Mouse (Mus musculus): ENCODE measurements at regions not wholly inside any gene's neighbourhood (a gene's known extent, or its start where the extent isn't known, plus 50 kb on each side); places are given as distances from the start of the nearest gene placed in this dataset.

DNA sequence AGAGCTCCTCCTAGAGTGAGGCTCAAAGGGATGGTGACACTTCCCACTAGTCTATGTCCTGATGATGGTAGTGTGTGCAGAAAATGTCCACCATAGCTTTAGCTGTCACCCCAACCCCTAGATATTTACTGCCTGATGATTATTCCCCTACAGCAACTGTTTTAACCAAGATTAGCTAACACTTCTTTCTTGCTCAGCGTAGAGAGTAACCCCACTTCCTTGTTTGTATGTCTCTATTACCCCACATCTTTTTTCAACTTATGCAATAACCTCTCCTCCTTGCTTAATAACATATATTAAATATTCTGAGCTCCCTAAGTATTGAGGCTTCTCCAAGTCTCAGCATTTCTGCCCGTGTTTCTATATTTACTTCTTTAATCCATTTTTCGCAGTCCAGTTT, 404.2 kb upstream of the Cntn3 start:
- WGBS, result 88% methylated on average over 3 of the region's 3 CpGs
- ATAC-seq (ENCODE audit: low read depth), result no peak
- H3K27ac ChIP-seq (ENCODE audit: low read depth, low read length), result no peak overlapping the region
- H3K9ac ChIP-seq (replicated peaks; ENCODE audit: low read depth, low read length), result no peak overlapping the region
- H3K4me2 ChIP-seq (ENCODE audit: low read depth, low read length), result no peak overlapping the region
- no peaks in the 10 kb centered on the region for H3K27me3 ChIP-seq (ENCODE audit: control insufficient read depth, insufficient read depth, low read length)
- no peaks in the 10 kb centered on the region for H3K9me3 ChIP-seq (ENCODE audit: control insufficient read depth, low read length)
- no peaks in the 10 kb centered on the region for H3K4me1 ChIP-seq (ENCODE audit: control insufficient read depth, insufficient read depth, low read length)
- H3K4me3 ChIP-seq (ENCODE audit: low read depth, low read length), result no peak overlapping the region
- H3K36me3 ChIP-seq (ENCODE audit: control insufficient read depth, insufficient read depth, low read length), result no peaks in the 10 kb centered on the region

DNA sequence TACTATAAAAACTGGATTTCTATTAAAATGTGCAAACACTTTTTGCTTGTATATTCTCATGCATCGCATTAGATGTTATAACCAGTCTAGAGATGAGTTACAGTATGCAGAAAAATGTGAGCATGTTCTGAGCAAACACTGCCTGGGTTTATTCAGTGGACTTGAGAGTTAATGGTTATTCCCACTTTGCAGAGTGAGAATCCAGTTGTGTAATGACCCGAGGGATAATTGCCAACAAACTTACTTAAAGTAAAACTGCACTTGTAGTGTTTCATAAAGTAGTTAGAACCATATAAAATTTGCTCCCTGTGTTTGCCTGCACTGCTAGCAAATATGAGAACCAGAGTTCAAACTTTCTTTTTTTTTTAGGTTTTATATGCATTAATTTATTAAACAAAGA, 450.4 kb upstream of the Cntn3 start:
- H3K27me3 ChIP-seq (ENCODE audit: control insufficient read depth, insufficient read depth, low read length), result no peaks in the 10 kb centered on the region
- no peaks in the 10 kb centered on the region for H3K36me3 ChIP-seq (ENCODE audit: control insufficient read depth, insufficient read depth, low read length)
- WGBS, result 77% methylated on average over 2 of the region's 2 CpGs
- no peaks in the 10 kb centered on the region for H3K4me1 ChIP-seq (ENCODE audit: control insufficient read depth, insufficient read depth, low read length)
- H3K9me3 ChIP-seq (ENCODE audit: control insufficient read depth, low read length), result no peaks in the 10 kb centered on the region
- no peak overlapping the region for H3K9ac ChIP-seq (replicated peaks; ENCODE audit: low read depth, low read length)
- H3K4me2 ChIP-seq (ENCODE audit: low read depth, low read length), result no peak overlapping the region
- no peak for ATAC-seq (ENCODE audit: low read depth)
- H3K27ac ChIP-seq (ENCODE audit: low read depth, low read length), result no peak overlapping the region
- H3K4me3 ChIP-seq (ENCODE audit: low read depth, low read length), result no peak overlapping the region

GRCm38 (mm10) chr6:103024006-103024405, 451.1 kb upstream of the Cntn3 start:
- no peak overlapping the region for H3K4me3 ChIP-seq (ENCODE audit: low read depth, low read length)
- H3K9me3 ChIP-seq (ENCODE audit: control insufficient read depth, low read length), result no peaks in the 10 kb centered on the region
- no peaks in the 10 kb centered on the region for H3K36me3 ChIP-seq (ENCODE audit: control insufficient read depth, insufficient read depth, low read length)
- ATAC-seq (ENCODE audit: low read depth), result no peak
- no peak overlapping the region for H3K27ac ChIP-seq (ENCODE audit: low read depth, low read length)
- 75% methylated on average over 2 of the region's 2 CpGs for WGBS
- H3K4me2 ChIP-seq (ENCODE audit: low read depth, low read length), result no peak overlapping the region
- no peaks in the 10 kb centered on the region for H3K27me3 ChIP-seq (ENCODE audit: control insufficient read depth, insufficient read depth, low read length)
- H3K9ac ChIP-seq (replicated peaks; ENCODE audit: low read depth, low read length), result no peak overlapping the region
- H3K4me1 ChIP-seq (ENCODE audit: control insufficient read depth, insufficient read depth, low read length), result no peaks in the 10 kb centered on the region

GRCm38 (mm10) chr6:103028150-103028549, 455.2 kb upstream of the Cntn3 start:
- no peak overlapping the region for H3K27ac ChIP-seq (ENCODE audit: low read depth, low read length)
- no peaks in the 10 kb centered on the region for H3K4me1 ChIP-seq (ENCODE audit: control insufficient read depth, insufficient read depth, low read length)
- ATAC-seq (ENCODE audit: low read depth), result no peak
- H3K9ac ChIP-seq (replicated peaks; ENCODE audit: low read depth, low read length), result no peak overlapping the region
- 63% methylated on average over 1 of the region's 1 CpGs for WGBS
- H3K4me3 ChIP-seq (ENCODE audit: low read depth, low read length), result no peak overlapping the region
- no peak overlapping the region for H3K4me2 ChIP-seq (ENCODE audit: low read depth, low read length)
- no peaks in the 10 kb centered on the region for H3K27me3 ChIP-seq (ENCODE audit: control insufficient read depth, insufficient read depth, low read length)
- H3K36me3 ChIP-seq (ENCODE audit: control insufficient read depth, insufficient read depth, low read length), result no peaks in the 10 kb centered on the region
- H3K9me3 ChIP-seq (ENCODE audit: control insufficient read depth, low read length), result no peaks in the 10 kb centered on the region

DNA sequence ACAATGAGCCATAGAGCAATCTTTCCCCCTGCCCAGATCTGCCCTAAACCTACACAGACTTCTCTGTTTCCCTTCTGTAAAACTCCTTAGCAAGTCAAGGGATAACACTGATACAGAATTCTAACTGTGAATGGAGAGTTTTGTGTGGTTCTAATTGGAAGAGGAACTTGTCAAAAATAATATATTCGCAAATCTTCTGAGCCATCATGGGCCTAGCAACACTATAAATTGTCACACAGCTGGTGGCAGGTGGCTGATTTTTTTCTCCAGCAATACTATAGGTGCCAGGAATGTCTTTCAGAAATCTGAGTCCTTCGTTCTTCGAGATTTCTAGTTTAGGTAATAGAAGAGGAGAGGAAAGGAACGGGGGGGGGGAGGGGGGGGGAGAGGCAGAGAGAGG, 460.5 kb upstream of the Cntn3 start:
- ATAC-seq (ENCODE audit: low read depth), result no peak
- WGBS, result 68% methylated on average over 3 of the region's 4 CpGs
- Histone ChIP-seq H3K36me3 (ENCODE audit: control insufficient read depth, insufficient read depth, low read length) (no peaks in the 10 kb centered on the region), H3K9me3 (ENCODE audit: control insufficient read depth, low read length) (no peaks in the 10 kb centered on the region), H3K27ac (ENCODE audit: low read depth, low read length) (no peak overlapping the region), H3K27me3 (ENCODE audit: control insufficient read depth, insufficient read depth, low read length) (no peaks in the 10 kb centered on the region), H3K9ac (replicated peaks; ENCODE audit: low read depth, low read length) (no peak overlapping the region), H3K4me2 (ENCODE audit: low read depth, low read length) (no peak overlapping the region), H3K4me3 (ENCODE audit: low read depth, low read length) (no peak overlapping the region), H3K4me1 (ENCODE audit: control insufficient read depth, insufficient read depth, low read length) (no peaks in the 10 kb centered on the region)

GRCm38 (mm10) chr6:103033919-103034318, 461.0 kb upstream of the Cntn3 start:
- 40% methylated on average over 7 of the region's 7 CpGs for WGBS
- Histone ChIP-seq H3K36me3 (ENCODE audit: control insufficient read depth, insufficient read depth, low read length) (no peaks in the 10 kb centered on the region), H3K9me3 (ENCODE audit: control insufficient read depth, low read length) (no peaks in the 10 kb centered on the region), H3K4me3 (ENCODE audit: low read depth, low read length) (no peak overlapping the region), H3K27ac (ENCODE audit: low read depth, low read length) (no peak overlapping the region), H3K4me1 (ENCODE audit: control insufficient read depth, insufficient read depth, low read length) (no peaks in the 10 kb centered on the region), H3K9ac (replicated peaks; ENCODE audit: low read depth, low read length) (no peak overlapping the region), H3K4me2 (ENCODE audit: low read depth, low read length) (no peak overlapping the region), H3K27me3 (ENCODE audit: control insufficient read depth, insufficient read depth, low read length) (no peaks in the 10 kb centered on the region)
- ATAC-seq (ENCODE audit: low read depth), result no peak

DNA sequence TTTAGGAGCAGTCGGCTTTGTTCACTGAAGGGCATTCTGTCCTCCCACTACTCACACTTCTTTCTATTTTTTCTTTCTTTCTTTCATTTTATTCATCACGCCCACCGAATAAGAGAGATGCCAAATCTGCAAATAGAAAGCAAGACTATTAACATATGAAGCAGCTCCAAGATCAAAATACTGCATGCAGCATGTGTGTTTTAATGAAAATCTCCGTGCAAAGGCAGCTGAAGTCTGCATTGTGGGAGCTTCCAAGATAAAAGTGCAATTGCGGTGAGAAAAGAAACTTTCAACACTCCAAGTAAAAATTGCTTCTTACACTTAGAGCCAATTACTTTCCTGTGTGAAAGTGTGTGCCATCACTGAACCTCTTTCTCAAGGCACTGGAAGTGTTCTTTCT, 449.8 kb upstream of the Chl1 start:
- H3K4me2 ChIP-seq (ENCODE audit: low read depth, low read length), result no peak overlapping the region
- 87% methylated on average over 5 of the region's 5 CpGs for WGBS
- no peaks in the 10 kb centered on the region for H3K27me3 ChIP-seq (ENCODE audit: control insufficient read depth, insufficient read depth, low read length)

DNA sequence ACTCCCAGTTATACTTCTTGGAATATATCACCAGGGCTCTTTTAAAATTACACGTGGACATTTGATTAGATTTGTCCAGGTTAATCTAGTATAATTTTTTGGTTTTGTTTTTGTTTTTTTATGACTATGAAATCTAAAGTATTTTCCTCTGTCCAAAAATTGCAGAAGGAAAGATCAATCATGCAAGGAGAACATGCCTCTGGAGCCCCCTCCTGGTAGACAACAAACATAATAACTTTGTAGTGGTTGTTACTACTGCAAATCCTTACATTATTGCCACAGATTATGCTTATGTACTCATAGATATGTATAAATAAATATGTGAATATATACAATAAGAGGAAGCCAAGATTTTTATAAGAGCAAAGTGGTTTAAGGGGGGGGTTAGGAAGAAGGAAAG, 404.2 kb upstream of the Chl1 start:
- no peak for ATAC-seq (ENCODE audit: low read depth)
- H3K4me1 ChIP-seq (ENCODE audit: control insufficient read depth, insufficient read depth, low read length), result no peaks in the 10 kb centered on the region
- 47% methylated on average over 1 of the region's 1 CpGs for WGBS

More for the DNA sequence above, 449.8 kb upstream of the Chl1 start:
- Histone ChIP-seq H3K36me3 (ENCODE audit: control insufficient read depth, insufficient read depth, low read length) (no peaks in the 10 kb centered on the region), H3K9ac (replicated peaks; ENCODE audit: low read depth, low read length) (no peak overlapping the region), H3K4me1 (ENCODE audit: control insufficient read depth, insufficient read depth, low read length) (no peaks in the 10 kb centered on the region), H3K27ac (ENCODE audit: low read depth, low read length) (no peak overlapping the region), H3K4me3 (ENCODE audit: low read depth, low read length) (no peak overlapping the region), H3K9me3 (ENCODE audit: control insufficient read depth, low read length) (no peaks in the 10 kb centered on the region)
- ATAC-seq (ENCODE audit: low read depth), result no peak

GRCm38 (mm10) chr6:103119537-103119936, 390.8 kb upstream of the Chl1 start:
- H3K36me3 ChIP-seq (ENCODE audit: control insufficient read depth, insufficient read depth, low read length), result no peaks in the 10 kb centered on the region
- H3K27me3 ChIP-seq (ENCODE audit: control insufficient read depth, insufficient read depth, low read length), result no peaks in the 10 kb centered on the region
- no peaks in the 10 kb centered on the region for H3K4me1 ChIP-seq (ENCODE audit: control insufficient read depth, insufficient read depth, low read length)
- no peak for ATAC-seq (ENCODE audit: low read depth)
- H3K9me3 ChIP-seq (ENCODE audit: control insufficient read depth, low read length), result no peaks in the 10 kb centered on the region
- H3K4me3 ChIP-seq (ENCODE audit: low read depth, low read length), result no peak overlapping the region
- WGBS, result 89% methylated on average over 2 of the region's 2 CpGs
- no peak overlapping the region for H3K9ac ChIP-seq (replicated peaks; ENCODE audit: low read depth, low read length)
- no peak overlapping the region for H3K27ac ChIP-seq (ENCODE audit: low read depth, low read length)
- no peak overlapping the region for H3K4me2 ChIP-seq (ENCODE audit: low read depth, low read length)

More for the DNA sequence above, 404.2 kb upstream of the Chl1 start:
- no peak overlapping the region for H3K4me3 ChIP-seq (ENCODE audit: low read depth, low read length)
- no peak overlapping the region for H3K4me2 ChIP-seq (ENCODE audit: low read depth, low read length)
- no peaks in the 10 kb centered on the region for H3K27me3 ChIP-seq (ENCODE audit: control insufficient read depth, insufficient read depth, low read length)
- H3K9ac ChIP-seq (replicated peaks; ENCODE audit: low read depth, low read length), result no peak overlapping the region
- H3K27ac ChIP-seq (ENCODE audit: low read depth, low read length), result no peak overlapping the region
- no peaks in the 10 kb centered on the region for H3K36me3 ChIP-seq (ENCODE audit: control insufficient read depth, insufficient read depth, low read length)
- no peaks in the 10 kb centered on the region for H3K9me3 ChIP-seq (ENCODE audit: control insufficient read depth, low read length)

DNA sequence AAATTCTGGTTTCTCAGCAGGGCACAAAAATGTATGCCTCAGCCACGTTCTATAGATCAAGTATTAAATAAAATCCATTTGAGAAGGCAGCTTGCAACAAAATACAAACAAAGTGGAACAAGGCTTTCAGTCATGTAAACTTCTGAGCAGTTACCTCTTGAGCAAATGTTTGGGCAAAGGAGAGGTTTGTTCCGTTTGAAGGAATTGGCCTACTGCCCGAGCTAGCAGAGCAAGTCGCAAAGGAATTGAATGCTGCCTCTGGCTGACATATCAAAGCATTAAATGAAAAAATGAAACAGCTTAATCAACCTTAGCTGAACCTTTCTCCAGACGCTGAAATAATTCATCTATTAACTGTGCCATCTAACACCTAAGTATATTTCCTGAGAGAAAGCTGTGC, 369.5 kb upstream of the Chl1 start:
- H3K27me3 ChIP-seq (ENCODE audit: control insufficient read depth, insufficient read depth, low read length), result no peaks in the 10 kb centered on the region
- no peak overlapping the region for H3K4me3 ChIP-seq (ENCODE audit: low read depth, low read length)
- no peak for ATAC-seq (ENCODE audit: low read depth)
- no peak overlapping the region for H3K9ac ChIP-seq (replicated peaks; ENCODE audit: low read depth, low read length)
- H3K27ac ChIP-seq (ENCODE audit: low read depth, low read length), result no peak overlapping the region
- no peaks in the 10 kb centered on the region for H3K36me3 ChIP-seq (ENCODE audit: control insufficient read depth, insufficient read depth, low read length)
- no peak overlapping the region for H3K4me2 ChIP-seq (ENCODE audit: low read depth, low read length)
- WGBS, result 80% methylated on average over 5 of the region's 5 CpGs
- H3K4me1 ChIP-seq (ENCODE audit: control insufficient read depth, insufficient read depth, low read length), result no peaks in the 10 kb centered on the region
- H3K9me3 ChIP-seq (ENCODE audit: control insufficient read depth, low read length), result no peaks in the 10 kb centered on the region

All from neural tube, embryonic 14.5 days (tissue).